Mouse (Mus musculus): Measurements from ENCODE around the gene Prlr.

DNA sequence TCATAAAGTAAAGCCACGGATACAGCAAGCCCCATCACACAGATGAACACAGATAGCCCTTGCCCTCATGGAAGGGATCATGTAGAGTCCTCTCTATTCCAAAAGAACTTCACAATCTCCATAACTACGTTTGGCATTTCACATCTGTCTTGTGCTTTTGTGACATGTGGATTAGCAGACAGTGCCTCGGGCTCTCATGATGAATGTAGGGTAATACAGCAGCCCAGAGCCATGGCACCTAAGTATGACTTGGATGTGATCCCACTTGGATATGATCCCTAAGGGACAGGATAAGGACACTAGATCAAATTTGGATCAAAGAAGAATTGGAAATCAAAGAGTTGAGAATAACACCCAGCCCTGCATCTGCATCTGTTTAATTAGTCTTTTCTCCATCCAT, 90.2 kb downstream of the Prlr start:
- TF ChIP-seq CTCF (IDR thresholded peaks at IDR 0.05; ENCODE audit: low read depth): no peak
- no peak for TF ChIP-seq EP300 (IDR thresholded peaks at IDR 0.05; ENCODE audit: low read depth)

Data from liver, postnatal 0 days (tissue).